Mouse (Mus musculus) thymus, adult 2 months (tissue): ENCODE data around the gene Ccdc106.

Source experiments
- CTCF ChIP-seq: fragments of 200-500 bp; IDR thresholded peaks from 2 replicates; pipeline ENCODE4 v1.5.1; 2012; ENCODE audit warnings: mild to moderate bottlenecking, control low read depth, low read length, moderate library complexity, borderline replicate concordance; ENCODE audit not compliant: control insufficient read depth, poor library complexity, insufficient read depth; ENCODE audit errors: extremely low read depth
- POLR2A ChIP-seq: fragments of 200-500 bp; IDR thresholded peaks from 2 replicates; pipeline ENCODE4 v1.6.1; 2012; ENCODE audit warnings: mild to moderate bottlenecking, low read length, control low read depth, moderate library complexity; ENCODE audit not compliant: control insufficient read depth, poor library complexity, insufficient read depth; ENCODE audit errors: extremely low read depth

DNA sequence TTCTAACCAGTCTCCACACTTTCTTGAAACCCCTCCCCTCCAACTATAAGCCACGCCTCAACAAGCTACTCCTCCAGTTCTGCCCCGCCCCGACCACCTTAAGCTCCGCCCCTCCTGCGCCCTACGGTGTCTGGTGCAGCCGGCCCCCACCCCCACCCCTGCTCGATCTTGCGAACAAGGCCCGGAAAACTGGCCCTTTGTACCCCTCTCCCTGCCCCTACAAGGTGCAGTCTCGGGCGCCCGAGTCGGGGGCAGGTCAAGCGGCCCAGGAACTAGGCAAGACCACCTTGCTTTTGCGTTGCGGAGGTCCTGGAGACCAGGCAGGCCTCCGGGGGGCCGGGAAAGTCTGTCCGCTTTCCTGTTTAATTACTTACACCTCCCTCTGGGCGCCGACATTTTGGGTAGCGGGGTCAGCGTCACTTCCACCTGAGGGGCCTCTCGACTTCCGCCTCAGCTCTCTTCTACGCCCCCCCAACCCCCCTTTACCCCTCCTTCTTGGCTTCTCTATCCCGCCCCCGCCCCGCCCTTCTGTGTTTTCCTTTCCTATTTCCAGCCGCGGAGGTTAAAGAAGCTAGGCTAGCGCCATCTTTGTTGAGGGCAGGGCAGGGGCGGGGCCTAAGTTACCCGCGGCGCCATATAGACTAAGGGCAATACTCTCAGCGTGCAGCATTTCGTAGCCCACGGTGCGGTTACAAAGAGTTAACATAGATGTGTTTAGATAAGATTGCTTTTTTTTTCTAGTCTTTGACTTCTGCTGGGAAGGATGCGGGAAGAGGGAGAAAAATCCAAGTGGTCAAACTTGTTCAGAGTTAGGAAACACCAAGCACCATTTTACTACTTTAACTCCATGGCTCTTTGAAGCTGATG, 5.9 kb upstream of the Ccdc106 start, which contains the start of the genes Zfp524 and Fiz1:
- TF ChIP-seq CTCF (peak; percentile 13; the same call in 1 of the 2 replicates), POLR2A (peak; percentile 47; the same call in 1 of the 2 replicates)
